Mouse (Mus musculus): ENCODE data around the gene Golm1. TPM values are rescaled to one million over a fixed set of nuclear protein-coding genes. Genes with fewer than 3 reads are reported as not detected.

The Golm1 gene
- polyA plus RNA-seq, 1 experiment from 2014 or later = 179 TPM

DNA sequence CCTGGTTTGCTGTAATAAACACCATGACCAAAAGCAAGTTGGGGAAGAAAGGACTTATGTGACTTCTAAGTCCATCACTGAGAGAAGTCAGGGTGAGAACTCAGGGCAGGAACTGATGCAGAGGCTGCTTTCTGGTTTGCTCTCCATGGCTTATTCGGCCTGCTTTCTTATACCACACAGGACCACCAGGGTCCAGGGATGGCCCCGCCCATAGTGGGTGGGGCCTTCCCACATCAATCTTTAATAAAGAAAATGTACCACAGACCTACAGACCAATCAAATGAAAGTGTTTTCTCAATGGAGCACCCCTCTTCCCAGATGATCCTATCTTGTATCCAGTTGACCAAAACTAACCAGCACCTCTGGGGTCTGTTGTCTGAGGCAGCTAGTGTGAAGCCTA, 4.1 kb downstream of the Golm1 start:
- H3K36me3 ChIP-seq (ENCODE audit: control insufficient read depth, insufficient read depth, low read length) = peaks cover 6% of the 10 kb centered on the region; the same call in 1 of the 2 replicates
- H3K27ac ChIP-seq (ENCODE audit: low read depth, low read length) = no peak overlapping the region; the same call in 1 of the 2 replicates
- no peaks in the 10 kb centered on the region for H3K9me3 ChIP-seq (ENCODE audit: control insufficient read depth, low read length)
- no peak overlapping the region for H3K4me3 ChIP-seq (ENCODE audit: low read depth, low read length)
- 72% methylated on average over 2 of the region's 2 CpGs for WGBS
- no peak for DNase-seq (ENCODE audit: low spot score, missing footprints)
- H3K9ac ChIP-seq (ENCODE audit: low read length) = no peak overlapping the region
- H3K4me1 ChIP-seq (ENCODE audit: control insufficient read depth, insufficient read depth, low read length) = peaks cover 15% of the 10 kb centered on the region
- no peaks in the 10 kb centered on the region for H3K27me3 ChIP-seq (ENCODE audit: control insufficient read depth, insufficient read depth, low read length)
- ATAC-seq (ENCODE audit: low FRiP score) = no peak
- H3K4me2 ChIP-seq = no peak overlapping the region

DNA sequence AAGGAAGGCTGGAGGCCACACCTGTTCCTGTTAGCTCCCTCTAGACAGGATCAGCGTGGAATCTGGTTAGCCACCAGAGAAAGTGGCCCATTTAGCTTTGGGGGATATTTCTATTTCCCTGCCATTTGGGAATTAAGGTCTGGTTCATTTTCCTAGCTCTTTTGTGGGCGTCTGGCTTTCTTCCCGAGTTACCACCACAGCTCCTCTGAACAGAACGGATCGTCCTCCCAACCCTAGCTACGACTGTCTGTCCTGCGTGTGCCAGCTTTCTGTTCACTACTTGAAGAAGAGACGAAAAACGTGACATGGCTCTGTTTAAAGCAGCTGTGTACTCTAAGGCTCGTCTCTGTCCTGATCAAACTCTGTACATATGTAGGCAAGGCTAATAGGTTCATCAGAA, 5.7 kb downstream of the Golm1 start:
- 92% methylated on average over 10 of the region's 10 CpGs for WGBS

DNA sequence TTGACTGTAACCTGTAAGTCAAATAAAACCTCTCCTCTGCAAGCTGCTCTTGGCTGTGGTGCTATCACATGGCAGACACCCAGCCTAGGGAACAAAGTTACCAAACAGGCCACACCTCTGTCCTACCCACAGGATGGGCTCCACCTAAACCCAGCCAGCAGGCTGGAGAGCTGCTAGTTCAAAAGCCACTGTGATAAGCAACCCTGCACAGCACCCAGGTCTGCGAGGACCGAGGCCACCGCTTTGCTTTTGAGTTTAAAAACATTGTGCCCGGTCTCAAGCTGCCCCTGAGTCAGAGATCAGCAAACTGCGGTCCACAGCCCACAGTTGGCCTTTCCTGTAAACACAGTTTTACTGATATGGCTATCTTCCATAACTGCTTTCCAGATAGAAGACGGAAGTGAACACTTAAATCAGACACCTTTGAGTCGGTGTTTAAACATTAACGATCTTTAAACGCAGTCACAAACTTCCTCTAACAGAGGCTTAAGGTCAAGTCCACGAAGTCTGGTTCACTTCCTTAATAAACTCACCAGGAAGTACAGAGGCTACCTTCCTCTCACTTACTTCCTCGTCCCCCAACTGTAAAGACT, 7.0 kb downstream of the Golm1 start:
- peaks cover 13% of the 10 kb centered on the region for H3K4me1 ChIP-seq (ENCODE audit: control insufficient read depth, insufficient read depth, low read length)
- no peaks in the 10 kb centered on the region for H3K27me3 ChIP-seq (ENCODE audit: control insufficient read depth, insufficient read depth, low read length)
- DNase-seq (ENCODE audit: low spot score, missing footprints) (no peak), ATAC-seq (ENCODE audit: low FRiP score) (no peak)
- no peak overlapping the region for H3K27ac ChIP-seq (ENCODE audit: low read depth, low read length)
- WGBS = 88% methylated on average over 11 of the region's 11 CpGs
- H3K9ac ChIP-seq (ENCODE audit: low read length) = no peak overlapping the region
- peaks cover 19% of the 10 kb centered on the region for H3K36me3 ChIP-seq (ENCODE audit: control insufficient read depth, insufficient read depth, low read length)
- H3K4me2 ChIP-seq = no peak overlapping the region
- no peaks in the 10 kb centered on the region for H3K9me3 ChIP-seq (ENCODE audit: control insufficient read depth, low read length)
- no peak overlapping the region for H3K4me3 ChIP-seq (ENCODE audit: low read depth, low read length)

More for the DNA sequence above, 5.7 kb downstream of the Golm1 start:
- peaks cover 15% of the 10 kb centered on the region for H3K4me1 ChIP-seq (ENCODE audit: control insufficient read depth, insufficient read depth, low read length)
- no peak overlapping the region for H3K4me2 ChIP-seq
- H3K27ac ChIP-seq (ENCODE audit: low read depth, low read length) = no peak overlapping the region
- ATAC-seq (ENCODE audit: low FRiP score) = no peak
- H3K27me3 ChIP-seq (ENCODE audit: control insufficient read depth, insufficient read depth, low read length) = no peaks in the 10 kb centered on the region
- H3K9ac ChIP-seq (ENCODE audit: low read length) = no peak overlapping the region
- no peak for DNase-seq (ENCODE audit: low spot score, missing footprints)
- no peak overlapping the region for H3K4me3 ChIP-seq (ENCODE audit: low read depth, low read length)
- H3K9me3 ChIP-seq (ENCODE audit: control insufficient read depth, low read length) = no peaks in the 10 kb centered on the region
- peaks cover 11% of the 10 kb centered on the region for H3K36me3 ChIP-seq (ENCODE audit: control insufficient read depth, insufficient read depth, low read length)

DNA sequence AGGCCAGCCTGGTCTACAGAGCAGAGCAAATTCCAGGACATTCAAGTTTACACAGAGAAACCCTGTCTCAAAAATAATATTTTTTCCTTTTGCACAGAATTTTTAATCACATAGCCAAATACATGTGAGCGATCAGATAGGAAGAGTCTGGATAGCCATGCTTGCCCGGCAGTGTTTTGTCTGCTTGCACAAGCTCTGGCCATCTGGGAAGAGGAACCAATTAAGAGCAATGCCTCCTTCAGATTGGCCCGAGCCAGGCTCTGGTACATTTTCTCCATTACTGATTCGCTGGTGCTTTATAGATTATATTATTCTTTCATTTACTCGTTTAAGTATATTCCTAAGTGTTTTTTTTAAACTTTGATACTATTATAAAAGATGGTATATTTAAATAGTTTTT, 7.8 kb downstream of the Golm1 start:
- Histone ChIP-seq H3K4me2 (no peak overlapping the region), H3K4me1 (ENCODE audit: control insufficient read depth, insufficient read depth, low read length) (peaks cover 8% of the 10 kb centered on the region), H3K9ac (ENCODE audit: low read length) (no peak overlapping the region), H3K27me3 (ENCODE audit: control insufficient read depth, insufficient read depth, low read length) (no peaks in the 10 kb centered on the region), H3K27ac (ENCODE audit: low read depth, low read length) (no peak overlapping the region), H3K4me3 (ENCODE audit: low read depth, low read length) (no peak overlapping the region), H3K36me3 (ENCODE audit: control insufficient read depth, insufficient read depth, low read length) (peaks cover 19% of the 10 kb centered on the region), H3K9me3 (ENCODE audit: control insufficient read depth, low read length) (no peaks in the 10 kb centered on the region)
- WGBS = 89% methylated on average over 5 of the region's 5 CpGs
- ATAC-seq (ENCODE audit: low FRiP score) (no peak), DNase-seq (ENCODE audit: low spot score, missing footprints) (no peak)

DNA sequence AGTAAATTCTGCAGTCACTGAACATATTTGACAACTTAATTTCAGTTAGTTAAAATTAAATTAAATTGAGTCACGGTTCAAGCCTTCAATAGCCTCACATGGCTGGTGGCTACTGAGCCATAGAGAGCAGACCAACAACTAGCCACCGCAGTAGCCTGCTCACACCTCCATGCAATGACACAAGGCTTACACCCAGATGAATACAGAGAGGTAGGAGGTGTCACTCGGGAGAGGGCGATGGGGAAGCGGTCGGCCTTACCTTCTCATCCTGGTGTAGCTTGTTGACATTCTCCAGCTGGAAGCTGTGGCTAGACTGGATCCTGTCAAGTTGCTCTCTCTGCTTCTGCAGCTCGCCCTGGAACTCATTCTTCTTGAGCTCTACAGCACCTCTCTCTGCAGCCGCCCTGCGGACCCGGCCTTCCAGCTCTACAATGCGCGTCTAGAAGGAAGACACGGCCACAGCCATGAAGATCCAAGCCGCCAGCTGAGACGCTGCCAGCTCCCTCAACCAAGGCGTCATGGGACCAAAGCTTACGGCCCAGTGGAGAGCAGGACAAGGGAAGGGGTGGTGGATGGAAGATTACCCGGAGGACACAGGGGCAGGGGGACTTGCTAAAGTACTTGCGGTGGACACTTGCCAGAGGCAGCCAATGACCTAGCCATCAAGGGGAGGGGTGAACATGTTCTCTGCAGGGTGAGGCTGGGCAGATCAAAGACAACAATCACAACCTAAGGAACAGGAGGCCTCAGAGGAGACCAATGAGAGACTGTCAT, 11.5 kb downstream of the Golm1 start:
- no peak for DNase-seq (ENCODE audit: low spot score, missing footprints)
- Histone ChIP-seq H3K9ac (ENCODE audit: low read length) (no peak overlapping the region; the same call in 1 of the 2 replicates), H3K4me1 (ENCODE audit: control insufficient read depth, insufficient read depth, low read length) (no peaks in the 10 kb centered on the region), H3K9me3 (ENCODE audit: control insufficient read depth, low read length) (no peaks in the 10 kb centered on the region), H3K27ac (ENCODE audit: low read depth, low read length) (no peak overlapping the region), H3K27me3 (ENCODE audit: control insufficient read depth, insufficient read depth, low read length) (no peaks in the 10 kb centered on the region), H3K36me3 (ENCODE audit: control insufficient read depth, insufficient read depth, low read length) (peaks cover 38% of the 10 kb centered on the region), H3K4me2 (no peak overlapping the region), H3K4me3 (ENCODE audit: low read depth, low read length) (no peak overlapping the region)
- ATAC-seq (ENCODE audit: low FRiP score) = no peak
- WGBS = 95% methylated on average over 19 of the region's 19 CpGs

DNA sequence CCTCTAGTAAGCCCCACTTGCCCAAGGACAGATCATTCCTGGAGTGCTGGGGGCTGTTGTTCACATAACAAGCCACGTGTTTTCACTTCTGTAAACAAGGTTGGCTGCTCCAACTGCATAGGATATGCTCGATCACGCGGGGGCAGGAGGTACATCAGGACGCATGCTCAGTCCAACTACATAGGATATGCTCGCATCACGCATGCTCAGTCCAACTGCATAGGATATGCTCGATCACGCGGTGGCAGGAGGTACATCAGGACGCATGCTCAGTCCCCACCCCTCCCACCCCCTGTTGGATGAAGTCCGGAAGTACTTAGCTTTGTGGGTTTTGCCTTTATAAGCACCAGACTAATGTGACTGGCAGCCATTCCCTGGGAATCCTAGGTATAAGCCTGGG, 13.6 kb downstream of the Golm1 start:
- Histone ChIP-seq H3K9ac (ENCODE audit: low read length) (no peak overlapping the region), H3K27ac (ENCODE audit: low read depth, low read length) (no peak overlapping the region), H3K27me3 (ENCODE audit: control insufficient read depth, insufficient read depth, low read length) (no peaks in the 10 kb centered on the region), H3K36me3 (ENCODE audit: control insufficient read depth, insufficient read depth, low read length) (peaks cover 39% of the 10 kb centered on the region), H3K4me1 (ENCODE audit: control insufficient read depth, insufficient read depth, low read length) (peaks cover 12% of the 10 kb centered on the region), H3K4me2 (no peak overlapping the region), H3K4me3 (ENCODE audit: low read depth, low read length) (no peak overlapping the region), H3K9me3 (ENCODE audit: control insufficient read depth, low read length) (no peaks in the 10 kb centered on the region; the same call in 1 of the 2 replicates)
- DNase-seq (ENCODE audit: low spot score, missing footprints) (no peak), ATAC-seq (ENCODE audit: low FRiP score) (no peak)
- WGBS = 96% methylated on average over 12 of the region's 12 CpGs

DNA sequence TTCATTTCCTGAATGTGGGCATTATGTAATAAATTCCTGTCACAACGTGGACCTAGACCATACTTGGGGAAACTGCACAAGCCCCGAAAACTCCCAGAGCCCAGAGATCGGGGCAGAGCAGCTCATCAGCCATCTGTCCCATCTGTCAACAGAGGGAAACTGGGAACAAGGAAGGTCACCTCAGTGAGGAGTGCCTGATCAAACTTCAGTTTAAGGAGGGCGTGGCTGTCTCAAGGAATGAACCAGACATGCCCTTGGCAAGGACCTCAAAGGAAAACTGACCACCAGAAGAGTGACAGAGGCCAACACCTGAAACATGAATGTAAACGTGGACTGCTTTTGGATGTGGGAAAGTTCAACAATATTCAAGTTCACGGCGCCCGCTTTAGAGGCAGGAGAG, 14.2 kb downstream of the Golm1 start:
- peaks cover 17% of the 10 kb centered on the region for H3K4me1 ChIP-seq (ENCODE audit: control insufficient read depth, insufficient read depth, low read length)
- H3K9me3 ChIP-seq (ENCODE audit: control insufficient read depth, low read length) = no peaks in the 10 kb centered on the region; the same call in 1 of the 2 replicates
- DNase-seq (ENCODE audit: low spot score, missing footprints) (no peak), ATAC-seq (ENCODE audit: low FRiP score) (no peak)
- H3K27me3 ChIP-seq (ENCODE audit: control insufficient read depth, insufficient read depth, low read length) = no peaks in the 10 kb centered on the region
- H3K4me2 ChIP-seq = no peak overlapping the region
- H3K27ac ChIP-seq (ENCODE audit: low read depth, low read length) = no peak overlapping the region
- WGBS = 93% methylated on average over 8 of the region's 8 CpGs
- H3K36me3 ChIP-seq (ENCODE audit: control insufficient read depth, insufficient read depth, low read length) = peaks cover 36% of the 10 kb centered on the region
- no peak overlapping the region for H3K9ac ChIP-seq (ENCODE audit: low read length)
- H3K4me3 ChIP-seq (ENCODE audit: low read depth, low read length) = no peak overlapping the region

DNA sequence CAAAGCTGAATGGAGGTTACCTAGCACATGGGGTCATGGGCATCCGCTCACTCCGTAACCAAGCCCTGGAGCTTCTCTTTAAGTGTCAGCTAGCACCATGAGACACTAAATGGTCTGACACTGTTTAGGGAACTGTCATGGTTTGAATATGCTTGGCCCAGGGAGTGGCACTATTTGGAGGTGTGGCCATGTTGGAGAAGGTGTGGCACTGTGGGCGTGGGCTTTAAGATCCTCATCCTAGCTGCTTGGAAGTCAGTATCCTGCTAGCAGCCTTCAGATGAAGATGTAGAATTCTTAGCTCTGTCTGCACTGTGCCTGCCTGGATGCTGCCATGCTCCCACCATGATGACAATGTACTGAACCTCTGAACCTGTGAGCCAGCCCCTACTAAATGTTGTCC, 15.2 kb downstream of the Golm1 start:
- ATAC-seq (ENCODE audit: low FRiP score) = no peak
- H3K36me3 ChIP-seq (ENCODE audit: control insufficient read depth, insufficient read depth, low read length) = peaks cover 35% of the 10 kb centered on the region

DNA sequence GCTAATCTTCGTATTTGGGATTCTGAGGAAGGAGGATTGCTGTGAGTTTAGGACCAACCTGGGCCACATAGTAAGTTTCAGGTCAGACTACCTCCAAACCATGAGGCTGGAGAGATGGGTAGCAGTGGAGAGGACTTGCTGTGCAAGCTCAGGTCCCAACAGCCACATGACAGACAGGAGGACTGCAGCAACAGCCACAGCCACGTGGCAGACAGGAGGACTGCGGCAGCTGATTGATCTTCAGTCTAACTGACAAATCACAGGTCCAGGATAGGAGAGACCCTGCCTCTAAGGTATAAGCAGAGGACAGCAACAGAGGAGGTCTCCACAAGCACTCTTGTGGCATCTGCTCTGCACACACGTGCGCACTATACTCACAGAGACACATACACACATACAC, 17.8 kb downstream of the Golm1 start:
- 77% methylated on average over 5 of the region's 5 CpGs for WGBS
- H3K9ac ChIP-seq (ENCODE audit: low read length) = no peak overlapping the region

More for the DNA sequence above, 15.2 kb downstream of the Golm1 start:
- H3K27me3 ChIP-seq (ENCODE audit: control insufficient read depth, insufficient read depth, low read length) = no peaks in the 10 kb centered on the region
- H3K4me1 ChIP-seq (ENCODE audit: control insufficient read depth, insufficient read depth, low read length) = peaks cover 23% of the 10 kb centered on the region
- H3K27ac ChIP-seq (ENCODE audit: low read depth, low read length) = no peak overlapping the region
- H3K9ac ChIP-seq (ENCODE audit: low read length) = no peak overlapping the region
- H3K4me2 ChIP-seq = no peak overlapping the region
- WGBS = over 99% methylated on average over 3 of the region's 3 CpGs
- DNase-seq (ENCODE audit: low spot score, missing footprints) = no peak
- H3K4me3 ChIP-seq (ENCODE audit: low read depth, low read length) = no peak overlapping the region
- no peaks in the 10 kb centered on the region; the same call in 1 of the 2 replicates for H3K9me3 ChIP-seq (ENCODE audit: control insufficient read depth, low read length)

More for the DNA sequence above, 17.8 kb downstream of the Golm1 start:
- H3K36me3 ChIP-seq (ENCODE audit: control insufficient read depth, insufficient read depth, low read length) = peaks cover 23% of the 10 kb centered on the region
- ATAC-seq (ENCODE audit: low FRiP score) (no peak), DNase-seq (ENCODE audit: low spot score, missing footprints) (peak; percentile 88)
- H3K27me3 ChIP-seq (ENCODE audit: control insufficient read depth, insufficient read depth, low read length) = no peaks in the 10 kb centered on the region
- no peak overlapping the region for H3K4me2 ChIP-seq
- peak overlapping the region; percentile 69 for H3K27ac ChIP-seq (ENCODE audit: low read depth, low read length)
- peaks cover 33% of the 10 kb centered on the region for H3K4me1 ChIP-seq (ENCODE audit: control insufficient read depth, insufficient read depth, low read length)
- no peaks in the 10 kb centered on the region; the same call in 1 of the 2 replicates for H3K9me3 ChIP-seq (ENCODE audit: control insufficient read depth, low read length)
- no peak overlapping the region for H3K4me3 ChIP-seq (ENCODE audit: low read depth, low read length)

All from midbrain, embryonic 11.5 days (tissue).